Mouse (Mus musculus) adrenal gland, adult (tissue): ENCODE results near the gene Oma1.

Experiments
- DNase-seq, 2 experiments: peaks; one replicate each; pipeline ENCODE4 v3.0.0; 2022 to 2023; ENCODE audit warnings: low spot score in 1 of 2; ENCODE audit not compliant: inconsistent age in 2 of 2

The Oma1 gene

DNA sequence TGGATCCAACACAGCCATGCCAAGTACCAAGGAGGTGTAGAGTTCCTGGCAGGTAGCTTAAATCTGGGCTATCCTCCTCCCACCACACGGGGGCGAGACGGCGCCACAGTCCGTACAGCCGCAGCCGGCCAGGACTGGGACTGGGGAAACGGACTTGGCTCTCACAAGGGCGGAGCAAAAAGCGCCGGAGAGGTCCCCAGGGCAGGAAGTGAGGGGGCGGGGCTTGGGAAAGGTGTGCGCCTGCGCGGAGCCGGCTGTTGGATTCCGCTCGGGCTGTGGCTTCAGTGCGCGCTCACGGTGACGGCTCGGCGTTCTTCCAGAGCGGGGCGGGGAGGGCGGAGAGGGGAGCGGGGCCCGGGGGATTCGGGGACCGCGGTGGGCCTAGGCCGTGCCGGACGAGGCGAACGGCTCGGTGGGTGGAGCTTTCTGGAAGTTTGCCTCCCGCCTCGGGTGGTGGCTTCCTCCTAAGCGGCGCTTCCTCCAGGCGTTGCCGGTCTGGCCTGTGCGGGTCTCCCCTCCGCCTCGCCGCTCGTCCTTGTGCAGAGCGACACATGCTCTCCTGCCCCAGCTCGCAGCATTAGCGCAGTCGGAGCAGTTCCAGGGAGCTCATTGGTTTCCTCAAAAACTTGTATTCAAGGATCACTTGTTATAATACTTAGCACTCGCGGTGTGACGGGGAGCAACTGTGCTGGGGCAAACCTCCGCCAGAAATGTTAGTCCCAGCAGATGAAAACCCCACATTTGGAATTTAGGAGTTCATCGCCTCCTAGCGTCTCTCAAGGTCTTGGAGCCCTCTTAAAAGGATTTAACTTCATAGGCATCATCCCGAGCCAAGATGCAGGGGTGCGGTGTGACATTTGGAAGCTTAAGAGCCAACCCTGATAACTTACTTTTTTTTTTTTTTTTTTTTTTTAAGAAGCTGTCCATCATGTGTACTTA lies at the start of gene Oma1:
Gene Oma1, plus strand, starts transcription at position 226 of the 939 bp plus-strand sequence.
- peak; percentile 99 to 100 for DNase-seq

GRCm38 (mm10) chr4:103263812-103264396 lies 49.7 kb upstream of the Oma1 start:
- DNase-seq: peak in 1 of 2 experiments; percentile 52

DNA sequence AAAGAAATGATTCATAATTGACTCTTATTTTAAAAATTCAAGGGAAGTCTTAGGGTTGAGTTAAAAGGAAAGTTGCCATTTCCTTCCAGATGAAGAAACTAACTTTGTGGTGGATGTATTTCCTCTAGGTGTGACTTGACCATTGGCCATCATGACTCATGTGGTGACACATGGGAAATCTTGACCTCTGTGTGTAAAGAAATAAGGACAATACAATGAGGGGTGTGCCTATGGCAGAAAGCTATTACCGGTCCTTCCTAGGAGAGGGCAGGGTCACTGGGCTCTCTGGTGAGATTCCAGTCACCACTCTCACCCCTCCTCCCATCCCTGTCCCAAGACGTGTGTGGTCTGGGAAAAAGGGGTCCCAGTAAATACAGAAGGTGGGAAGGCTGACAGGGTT lies 48.4 kb upstream of the Oma1 start:
- DNase-seq: no peak

GRCm38 (mm10) chr4:103269336-103269735 lies 44.3 kb upstream of the Oma1 start:
- no peak for DNase-seq

GRCm38 (mm10) chr4:103273021-103273420 lies 40.6 kb upstream of the Oma1 start:
- no peak for DNase-seq

DNA sequence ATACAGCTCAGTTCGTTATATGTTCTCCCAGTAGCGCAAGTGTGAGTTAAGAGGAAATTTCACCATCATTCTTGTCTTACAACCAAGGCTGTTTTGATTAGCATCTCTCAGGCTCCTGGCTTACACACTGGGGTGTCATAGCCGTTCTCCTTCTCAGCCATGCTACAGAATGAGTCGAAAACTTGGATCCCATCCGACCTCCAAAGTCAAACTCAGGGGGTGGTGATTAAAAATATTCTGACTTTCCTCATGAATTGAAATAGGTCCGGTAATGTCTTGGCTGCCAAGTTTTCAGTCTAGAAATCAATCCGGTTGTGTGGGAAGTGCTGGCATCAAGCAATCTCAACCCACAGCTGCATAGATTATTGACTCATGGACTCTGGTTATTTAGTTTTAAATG lies 25.3 kb upstream of the Oma1 start:
- no peak for DNase-seq

DNA sequence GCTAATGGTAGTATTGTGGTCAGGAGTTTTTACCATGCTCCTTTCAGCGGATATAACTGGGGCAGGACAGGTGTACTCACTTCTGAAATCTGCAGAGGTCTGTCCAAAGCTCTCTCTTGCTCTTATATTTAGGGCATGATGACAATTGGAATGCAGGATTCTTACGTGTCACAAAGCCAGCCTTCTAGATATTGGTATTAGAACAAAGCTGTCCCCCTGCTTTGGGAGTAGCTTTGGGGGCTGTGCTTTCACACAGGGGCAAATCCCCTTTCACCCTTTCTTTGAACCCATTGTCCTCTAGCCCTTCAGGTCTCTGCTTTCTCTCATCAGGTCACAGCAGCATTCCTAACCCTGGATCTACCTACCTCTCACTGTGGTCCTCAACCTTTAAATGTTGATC lies 22.8 kb upstream of the Oma1 start, which contains the start of gene 4921539E11Rik:
Gene 4921539E11Rik, minus strand, starts transcription at position 101 of the 400 bp plus-strand sequence.
- no peak for DNase-seq

GRCm38 (mm10) chr4:103299342-103299741 lies 14.3 kb upstream of the Oma1 start:
- no peak for DNase-seq

DNA sequence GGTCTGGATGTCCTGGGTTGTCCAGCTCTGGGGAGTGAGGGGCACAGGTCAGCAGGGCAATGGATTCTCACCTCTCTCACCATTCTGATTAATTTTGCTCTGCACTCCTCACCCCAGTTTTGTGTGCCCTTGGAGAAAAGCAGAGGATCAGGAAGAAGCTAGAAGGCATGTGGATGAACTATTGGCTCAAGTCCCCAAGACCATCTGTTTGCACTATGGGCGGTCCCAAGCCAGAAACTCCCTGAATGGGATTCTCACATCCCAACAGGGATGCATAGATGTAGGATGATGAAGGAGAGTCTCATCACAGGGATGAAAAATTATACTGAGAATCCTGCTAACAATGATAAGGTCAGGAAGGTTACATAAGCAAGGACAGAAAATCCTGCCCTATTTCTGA lies 9.8 kb upstream of the Oma1 start:
- DNase-seq: no peak

DNA sequence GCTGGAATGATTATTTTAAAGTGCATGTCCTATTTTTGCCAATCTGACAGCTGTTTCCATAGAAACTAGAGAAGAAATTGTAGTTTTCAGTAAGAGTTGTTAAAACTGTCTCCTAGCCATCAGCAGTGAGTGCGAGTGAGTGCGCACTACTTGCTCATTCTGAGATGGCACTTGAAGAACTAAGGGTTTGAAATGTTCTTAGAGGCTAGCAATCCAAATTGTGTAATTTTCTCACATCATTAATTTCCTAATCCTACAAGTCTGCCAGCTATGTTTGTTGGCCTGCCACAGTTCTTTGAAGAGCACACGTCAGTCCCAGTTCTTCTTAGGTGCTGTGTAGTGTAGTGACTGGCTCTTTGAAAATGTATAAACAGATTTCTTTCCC lies 906 bp downstream of the Oma1 start:
- DNase-seq: peak in 1 of 2 experiments; percentile 58

GRCm38 (mm10) chr4:103315861-103316260 lies 2.2 kb downstream of the Oma1 start:
- no peak for DNase-seq

- DNase-seq: no peak
Measured at GRCm38 (mm10) chr4:103321461-103321860, 7.8 kb downstream of the Oma1 start.

GRCm38 (mm10) chr4:103324688-103325451 lies 11.3 kb downstream of the Oma1 start:
- no peak for DNase-seq

GRCm38 (mm10) chr4:103326994-103327393 lies 13.4 kb downstream of the Oma1 start:
- DNase-seq: peak; percentile 58 to 90

- no peak for DNase-seq
Measured at GRCm38 (mm10) chr4:103329348-103329747, 15.7 kb downstream of the Oma1 start.

- DNase-seq: peak in 1 of 2 experiments; percentile 14
Measured at GRCm38 (mm10) chr4:103335134-103335533, 21.5 kb downstream of the Oma1 start.

- no peak for DNase-seq
Measured at GRCm38 (mm10) chr4:103340726-103341125, 27.1 kb downstream of the Oma1 start.

- no peak for DNase-seq
Measured at GRCm38 (mm10) chr4:103341620-103342019, 28.0 kb downstream of the Oma1 start.

DNA sequence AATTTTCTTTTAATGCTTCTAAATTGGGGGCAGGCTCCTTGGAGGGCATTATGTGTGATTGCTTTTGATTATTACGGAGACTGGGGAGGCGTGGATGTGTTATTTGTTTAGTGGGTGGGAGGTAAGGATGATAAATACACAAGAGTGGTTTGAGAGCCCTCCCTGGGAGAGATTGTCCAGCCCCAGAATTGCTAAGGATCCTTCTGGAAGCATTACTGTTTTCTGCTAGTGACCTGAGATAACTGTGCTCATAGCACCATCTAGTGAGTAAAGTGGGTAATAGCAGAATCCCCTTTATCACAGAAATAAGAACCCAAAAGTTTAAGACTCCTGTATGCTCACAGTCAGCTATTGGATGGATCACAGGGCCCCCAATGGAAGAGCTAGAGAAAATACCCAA lies 32.4 kb downstream of the Oma1 start:
- DNase-seq: peak in 1 of 2 experiments; percentile 75

DNA sequence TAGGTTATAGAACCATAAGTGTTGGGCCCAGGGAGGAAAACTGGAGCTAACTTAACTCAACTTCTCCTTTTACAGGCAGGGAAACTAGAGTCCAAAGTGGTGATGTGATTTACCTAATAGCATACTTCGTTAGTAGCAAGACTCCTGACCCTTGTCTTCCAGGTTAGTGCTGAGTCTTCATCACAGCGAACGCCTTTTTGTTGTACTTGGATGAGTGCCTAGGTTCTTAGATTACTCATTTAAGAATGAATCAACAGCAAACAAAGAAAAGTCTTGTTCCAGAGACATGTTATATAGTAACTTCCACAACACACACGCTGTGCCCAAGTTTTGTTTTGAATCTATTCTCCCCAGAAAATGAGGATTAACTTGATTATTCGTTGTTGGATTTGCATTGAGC lies 33.2 kb downstream of the Oma1 start:
- DNase-seq: peak in 1 of 2 experiments; percentile 70

GRCm38 (mm10) chr4:103349219-103349618 lies 35.6 kb downstream of the Oma1 start:
- peak in 1 of 2 experiments; percentile 66 for DNase-seq
